Comparison of ENCODE assay signal across 16 mouse cellular contexts in the genomic region with DNA sequence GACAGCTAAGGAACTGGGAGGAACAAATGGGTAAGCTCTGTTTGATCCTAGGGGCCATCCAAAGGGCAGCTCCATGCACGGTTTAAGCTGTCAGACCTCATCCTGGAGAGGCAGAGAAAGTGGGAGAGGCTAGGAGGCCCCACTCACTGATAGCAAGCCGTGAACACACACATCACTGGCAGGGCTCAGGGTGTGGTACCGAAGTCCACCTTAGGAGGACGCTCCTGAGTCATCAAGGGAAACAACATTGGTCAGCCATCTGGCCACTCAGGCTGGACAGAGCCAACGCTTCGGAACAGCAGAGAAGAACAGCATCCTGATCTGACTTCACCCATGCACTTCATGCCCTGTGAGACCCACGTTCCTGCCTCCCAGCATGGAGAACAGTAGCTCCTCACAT. TPM values are rescaled to one million over a fixed set of nuclear protein-coding genes. Genes with fewer than 3 reads are reported as not detected.
"Had no signal": no experiment of that assay in that cellular context is flagged by ENCODE, and none has a peak within 500 bp of the region (broad histone marks: within the 10 kb centered on the region; RNA-seq: fewer than 3 reads in every experiment).

No protein-coding gene starts in this region.

- H3K4me3 ChIP-seq: limb, embryonic 12.5 days; liver, embryonic 13.5 days; midbrain, embryonic 15.5 days; stomach, embryonic 15.5 days had no signal

- H3K4me1 ChIP-seq: liver, embryonic 13.5 days; midbrain, embryonic 15.5 days; stomach, embryonic 15.5 days had no signal

- H3K9ac ChIP-seq: limb, embryonic 12.5 days; liver, embryonic 13.5 days; midbrain, embryonic 15.5 days; stomach, embryonic 15.5 days had no signal

- H3K4me2 ChIP-seq: limb, embryonic 12.5 days; liver, embryonic 13.5 days; midbrain, embryonic 11.5 days; midbrain, embryonic 15.5 days; stomach, embryonic 15.5 days had no signal

- DNase-seq: kidney, adult 18-20 months; kidney, postnatal 10 days; kidney, postnatal 4 days; liver; liver, embryonic 13.5 days; lung, adult 2 months; lung, postnatal 36 days; right cerebral cortex, postnatal 14 days; thymus, adult 18-20 months; thymus, postnatal 14 days had no signal

- ATAC-seq: lung, postnatal 0 days; midbrain, embryonic 15.5 days had no signal

- H3K9me3 ChIP-seq: limb, embryonic 12.5 days; liver, embryonic 13.5 days; midbrain, embryonic 15.5 days; stomach, embryonic 15.5 days had no signal

- H3K36me3 ChIP-seq: limb, embryonic 12.5 days; liver, embryonic 13.5 days; stomach, embryonic 15.5 days had no signal

- H3K27ac ChIP-seq: limb, embryonic 12.5 days; liver, embryonic 13.5 days; midbrain, embryonic 15.5 days; stomach, embryonic 15.5 days had no signal

- H3K27me3 ChIP-seq: limb, embryonic 12.5 days; liver, embryonic 13.5 days; midbrain, embryonic 15.5 days; stomach, embryonic 15.5 days had no signal

RNA-seq across cellular contexts. Expression of a gene that starts 29.2 kb away (rescaled TPM):
- total RNA-seq: megakaryocyte progenitor cell, adult 5-6 weeks had no signal
